Mouse (Mus musculus) spleen, adult 12 weeks (tissue): ENCODE measurements around the gene Gm128.

Experiments used
- DNase-seq: peaks from one replicate; pipeline ENCODE4 v3.0.0; 2022; ENCODE audit warnings: low spot score

The Gm128 gene

GRCm38 (mm10) chr3:95194721-95195135, 46.7 kb downstream of the Gm128 start:
- DNase-seq, result no peak
